Mouse (Mus musculus): Measurements from ENCODE around the gene Miga1.

Miga1 gene

GRCm38 (mm10) chr3:152257528-152257927 is 82.7 kb downstream of the Miga1 start:
- in situ Hi-C loops (cut with MboI, MseI), result loop anchor here (25.0 kb wide), 1 partner anchor 480 kb away; no protein-coding TSS in a partner anchor

GRCm38 (mm10) chr3:152250487-152250886 is 89.7 kb downstream of the Miga1 start:
- in situ Hi-C loops (cut with MboI, MseI), result loop anchor here (25.0 kb wide), 1 partner anchor 487 kb away; no protein-coding TSS in a partner anchor

- in situ Hi-C loops (cut with MboI, MseI), result no loop called here
Measured at GRCm38 (mm10) chr3:152247708-152248107, 92.5 kb downstream of the Miga1 start.

GRCm38 (mm10) chr3:152245273-152245910 is 94.8 kb downstream of the Miga1 start:
- in situ Hi-C loops (cut with MboI, MseI), result no loop called here

GRCm38 (mm10) chr3:152243304-152243703 is 96.9 kb downstream of the Miga1 start:
- in situ Hi-C loops (cut with MboI, MseI), result no loop called here

GRCm38 (mm10) chr3:152241098-152241497 is 99.1 kb downstream of the Miga1 start:
- in situ Hi-C loops (cut with MboI, MseI), result no loop called here

GRCm38 (mm10) chr3:152239592-152239991 is 100.6 kb downstream of the Miga1 start:
- in situ Hi-C loops (cut with MboI, MseI), result no loop called here

GRCm38 (mm10) chr3:152238836-152239235 is 101.4 kb downstream of the Miga1 start:
- in situ Hi-C loops (cut with MboI, MseI), result no loop called here

- in situ Hi-C loops (cut with MboI, MseI), result no loop called here
Measured at GRCm38 (mm10) chr3:152235805-152236204, 104.4 kb downstream of the Miga1 start.

- in situ Hi-C loops (cut with MboI, MseI), result no loop called here
Measured at GRCm38 (mm10) chr3:152235238-152235637, 105.0 kb downstream of the Miga1 start.

GRCm38 (mm10) chr3:152231333-152232100 is 108.7 kb downstream of the Miga1 start:
- in situ Hi-C loops (cut with MboI, MseI), result no loop called here

GRCm38 (mm10) chr3:152229271-152229670 is 110.9 kb downstream of the Miga1 start:
- in situ Hi-C loops (cut with MboI, MseI), result no loop called here

GRCm38 (mm10) chr3:152228843-152229242 is 111.4 kb downstream of the Miga1 start:
- in situ Hi-C loops (cut with MboI, MseI), result no loop called here

GRCm38 (mm10) chr3:152225906-152226305 is 114.3 kb downstream of the Miga1 start:
- in situ Hi-C loops (cut with MboI, MseI), result no loop called here

- in situ Hi-C loops (cut with MboI, MseI), result no loop called here
Measured at GRCm38 (mm10) chr3:152224918-152225317, 115.3 kb downstream of the Miga1 start.
